8 mouse cellular contexts compared by ENCODE assay signal in the genomic region with DNA sequence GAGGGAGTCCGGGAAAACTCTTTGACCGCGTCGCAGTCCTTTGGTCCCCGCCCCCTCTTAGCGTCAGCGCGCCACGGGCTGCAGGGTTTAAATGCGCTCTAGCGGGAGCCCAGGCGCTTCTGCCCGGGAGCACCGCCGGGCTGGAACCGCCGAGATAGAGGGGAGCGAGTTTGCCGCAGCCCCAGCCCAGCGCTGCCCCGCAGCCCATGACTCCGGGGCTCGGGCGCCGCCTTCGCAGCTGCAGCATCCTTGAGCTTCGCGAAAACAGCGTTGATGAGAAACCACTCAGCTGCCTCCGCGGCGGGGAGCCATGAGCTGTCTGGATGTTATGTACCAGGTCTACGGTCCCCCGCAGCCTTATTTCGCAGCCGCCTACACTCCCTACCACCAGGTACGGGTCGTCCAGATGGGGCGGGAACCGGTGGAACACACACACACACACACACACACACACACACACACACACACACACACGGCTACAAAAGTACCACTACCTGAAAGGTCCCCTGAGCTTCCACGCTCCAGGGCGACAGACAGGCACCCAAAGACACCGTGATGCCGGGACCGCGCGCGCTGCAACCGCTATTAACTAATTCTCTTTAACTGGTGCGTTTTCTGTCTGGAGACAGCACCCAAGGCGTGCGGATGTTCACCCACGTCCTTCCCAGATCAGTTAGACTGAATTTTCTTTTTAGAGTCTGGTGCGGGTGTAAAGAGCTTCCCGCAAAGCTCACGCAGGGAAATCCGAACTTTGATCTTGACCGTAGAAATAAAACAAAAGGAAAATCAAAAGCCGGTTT. TPM values are rescaled to one million over a fixed set of nuclear protein-coding genes. Genes with fewer than 3 reads are reported as not detected.
A peak's percentile ranks its signal among the peaks of the same experiment; 100 is the strongest.
DNase-seq lines count a peak whose midpoint lies in the region; ATAC-seq and TF ChIP-seq lines count a peak whose summit lies in the region.

A gene (plus strand): TSS at position 90 of the 800 bp plus-strand sequence.

- 0 out of 2 replicates have a peak, but pooled peaks cover 3% of the 10 kb centered on the region for H3K4me1 ChIP-seq in kidney, embryonic 14.5 days (ENCODE audit: control insufficient read depth, insufficient read depth, low read length)
- peaks cover 14% of the 10 kb centered on the region; the same call in 1 of the 2 replicates for H3K4me1 ChIP-seq in heart, postnatal 0 days (ENCODE audit: control insufficient read depth, insufficient read depth)
- peaks cover 13% of the 10 kb centered on the region for H3K4me1 ChIP-seq in midbrain, embryonic 12.5 days
- no peaks in the 10 kb centered on the region for H3K4me1 ChIP-seq in stomach, postnatal 0 days (replicated peaks; ENCODE audit: control insufficient read depth, insufficient read depth)

- ATAC-seq in kidney, embryonic 14.5 days (ENCODE audit: low FRiP score, low TSS enrichment) = peak; percentile 84
- ATAC-seq in heart, postnatal 0 days (ENCODE audit: insufficient read depth, low read depth) = peak; percentile 33; the same call in 1 of the 2 replicates
- ATAC-seq in midbrain, embryonic 12.5 days (ENCODE audit: low FRiP score, low read depth) = peak; percentile 89
- no peak for ATAC-seq in stomach, postnatal 0 days (ENCODE audit: low FRiP score, low TSS enrichment)

- no peaks in the 10 kb centered on the region for H3K9me3 ChIP-seq in kidney, embryonic 14.5 days (ENCODE audit: control insufficient read depth, low read length)
- no peaks in the 10 kb centered on the region for H3K9me3 ChIP-seq in heart, postnatal 0 days (replicated peaks; ENCODE audit: control insufficient read depth, low read length)
- no peaks in the 10 kb centered on the region for H3K9me3 ChIP-seq in midbrain, embryonic 12.5 days
- H3K9me3 ChIP-seq in stomach, postnatal 0 days (ENCODE audit: control insufficient read depth, low read length) = no peaks in the 10 kb centered on the region

- DNase-seq in kidney, adult 8-10 months = no peak
- DNase-seq in embryo, embryonic 9.5 days (ENCODE audit: extremely low spot score) = peak; percentile 67
- DNase-seq in heart, postnatal 0 days (ENCODE audit: low spot score) = no peak
- peak; percentile 16 to 17 for DNase-seq in left cerebral cortex, postnatal 14 days (ENCODE audit: low spot score in 2 of 2)
- DNase-seq in stomach, postnatal 0 days (ENCODE audit: low spot score) = peak; percentile 40
- DNase-seq in cerebellum, adult 18-20 months = no peak

- H3K4me2 ChIP-seq in kidney, embryonic 14.5 days (replicated peaks; ENCODE audit: low read depth, low read length) = peak within 1 kb of the TSS; percentile 77
- H3K4me2 ChIP-seq in heart, postnatal 0 days (ENCODE audit: low read depth, low read length) = peak within 1 kb of the TSS; percentile 74
- H3K4me2 ChIP-seq in midbrain, embryonic 12.5 days (replicated peaks) = peak within 1 kb of the TSS; percentile 94
- H3K4me2 ChIP-seq in stomach, postnatal 0 days (replicated peaks; ENCODE audit: low read depth) = peak within 1 kb of the TSS; percentile 67

- H3K36me3 ChIP-seq in kidney, embryonic 14.5 days (ENCODE audit: control insufficient read depth, insufficient read depth, low read length) = no peaks in the 10 kb centered on the region
- no peaks in the 10 kb centered on the region for H3K36me3 ChIP-seq in heart, postnatal 0 days (replicated peaks; ENCODE audit: control insufficient read depth, insufficient read depth, low read length)
- H3K36me3 ChIP-seq in midbrain, embryonic 12.5 days = no peaks in the 10 kb centered on the region
- H3K36me3 ChIP-seq in stomach, postnatal 0 days (ENCODE audit: control insufficient read depth, insufficient read depth, low read length) = no peaks in the 10 kb centered on the region

- peak within 1 kb of the TSS; percentile 40 for H3K9ac ChIP-seq in kidney, embryonic 14.5 days (ENCODE audit: low read depth, low read length)
- no peak within 1 kb of the TSS for H3K9ac ChIP-seq in heart, postnatal 0 days (replicated peaks; ENCODE audit: low read depth, low read length)
- peak within 1 kb of the TSS; percentile 46 for H3K9ac ChIP-seq in midbrain, embryonic 12.5 days (replicated peaks)
- H3K9ac ChIP-seq in stomach, postnatal 0 days (ENCODE audit: low read length) = no peak within 1 kb of the TSS

- intact Hi-C loops in left cerebral cortex, postnatal 14 days (cut with DNase I) = loop anchor here (5.0 kb wide), 1 partner anchor 1130 kb away; a partner anchor contains a TSS

- no peak within 1 kb of the TSS for H3K27ac ChIP-seq in kidney, embryonic 14.5 days (ENCODE audit: low read depth, low read length)
- no peak within 1 kb of the TSS for H3K27ac ChIP-seq in heart, postnatal 0 days (ENCODE audit: low read depth)
- no peak within 1 kb of the TSS for H3K27ac ChIP-seq in midbrain, embryonic 12.5 days (replicated peaks)
- no peak within 1 kb of the TSS for H3K27ac ChIP-seq in stomach, postnatal 0 days (replicated peaks)

- no peak for TF ChIP-seq CTCF in heart, postnatal 0 days (IDR thresholded peaks at IDR 0.05; ENCODE audit: low read depth)
- no peak for TF ChIP-seq CTCF in stomach, postnatal 0 days (IDR thresholded peaks at IDR 0.05; ENCODE audit: low read depth)

- 0% methylated on average over 60 of the region's 60 CpGs for WGBS in kidney, embryonic 14.5 days
- WGBS in heart, postnatal 0 days = 1% methylated on average over 59 of the region's 60 CpGs
- WGBS in midbrain, embryonic 12.5 days = under 1% methylated on average over 54 of the region's 60 CpGs
- WGBS in stomach, postnatal 0 days = 2% methylated on average over 46 of the region's 60 CpGs

- peak within 1 kb of the TSS; percentile 41 for H3K4me3 ChIP-seq in kidney, embryonic 14.5 days (ENCODE audit: low read length)
- peak within 1 kb of the TSS; percentile 51 for H3K4me3 ChIP-seq in heart, postnatal 0 days (ENCODE audit: low read depth, low read length)
- H3K4me3 ChIP-seq in midbrain, embryonic 12.5 days = peak within 1 kb of the TSS; percentile 50
- peak within 1 kb of the TSS; percentile 40 for H3K4me3 ChIP-seq in stomach, postnatal 0 days (ENCODE audit: low read depth, low read length)

- no peak for TF ChIP-seq EP300 in heart, postnatal 0 days (IDR thresholded peaks at IDR 0.05; ENCODE audit: low read depth)
- no peak for TF ChIP-seq EP300 in stomach, postnatal 0 days (optimal IDR thresholded peaks at IDR 0.05)

- peaks cover 78% of the 10 kb centered on the region for H3K27me3 ChIP-seq in kidney, embryonic 14.5 days (ENCODE audit: control insufficient read depth, insufficient read depth, low read length)
- H3K27me3 ChIP-seq in heart, postnatal 0 days (ENCODE audit: control insufficient read depth, insufficient read depth, low read length) = peaks cover 81% of the 10 kb centered on the region
- H3K27me3 ChIP-seq in midbrain, embryonic 12.5 days = peaks cover 89% of the 10 kb centered on the region
- H3K27me3 ChIP-seq in stomach, postnatal 0 days (ENCODE audit: control insufficient read depth, insufficient read depth, low read length) = peaks cover 44% of the 10 kb centered on the region

RNA-seq across cellular contexts. Expression of the gene that starts here (rescaled TPM):
- polyA plus RNA-seq in kidney, embryonic 14.5 days (2014; fragmentation: Nextera tagmentation; extraction: Ambion mirVana) = not detected in 2 replicates
- not detected in 2 replicates for total RNA-seq in heart, postnatal 0 days (2014; rRNA removed; ENCODE audit: low replicate concordance)
- polyA plus RNA-seq in heart, postnatal 0 days (2015; fragmentation: Nextera tagmentation; extraction: Ambion mirVana) = not detected in 2 replicates
- not detected for total RNA-seq in left cerebral cortex, postnatal 14 days (2021)
- 0.13 and 0.76 TPM in 2 replicates for polyA plus RNA-seq in midbrain, embryonic 12.5 days (2016; fragmentation: Nextera tagmentation; extraction: Ambion mirVana)
- polyA plus RNA-seq in stomach, postnatal 0 days (2015; fragmentation: Nextera tagmentation; extraction: Ambion mirVana) = 0.13 and 0.31 TPM in 2 replicates

Comparison
In these comparisons a context has a peak if more than half of its experiments do, and no peak if none do; other contexts are left out.
1. Peak in ATAC-seq, H3K4me3 ChIP-seq, H3K9ac ChIP-seq and H3K4me2 ChIP-seq in kidney, embryonic 14.5 days; RNA of the gene not detected or under 1 TPM.
2. Peak in ATAC-seq, H3K4me3 ChIP-seq and H3K4me2 ChIP-seq in heart, postnatal 0 days; RNA of the gene not detected or under 1 TPM.
3. Peak in DNase-seq in left cerebral cortex, postnatal 14 days; RNA of the gene not detected or under 1 TPM.
4. Peak in ATAC-seq, H3K4me3 ChIP-seq, H3K9ac ChIP-seq and H3K4me2 ChIP-seq in midbrain, embryonic 12.5 days; RNA of the gene not detected or under 1 TPM.
5. Peak in DNase-seq, H3K4me3 ChIP-seq and H3K4me2 ChIP-seq in stomach, postnatal 0 days; RNA of the gene not detected or under 1 TPM.